Mouse (Mus musculus) heart, postnatal 10 days (tissue): ENCODE results near the gene Fam240a. TPM values are rescaled to one million over a fixed set of nuclear protein-coding genes. Genes with fewer than 3 reads are reported as not detected.

Experiments used
- DNase-seq, 2 experiments: peaks; one replicate each; pipeline ENCODE4 v3.0.0; 2021
- intact Hi-C: fragments of 180-260 bp; cut with DNase I; formaldehyde crosslinking; loops from one replicate; pipeline ENCODE4 v1.15.1; 2025
- total RNA-seq, 2 experiments: library from RNA; stranded (reverse); gene quantifications; 2 replicates each; pipeline ENCODE4 v1.2.3; 2021

Fam240a gene
- total RNA-seq, 2 experiments from 2014 or later, result not detected

DNA sequence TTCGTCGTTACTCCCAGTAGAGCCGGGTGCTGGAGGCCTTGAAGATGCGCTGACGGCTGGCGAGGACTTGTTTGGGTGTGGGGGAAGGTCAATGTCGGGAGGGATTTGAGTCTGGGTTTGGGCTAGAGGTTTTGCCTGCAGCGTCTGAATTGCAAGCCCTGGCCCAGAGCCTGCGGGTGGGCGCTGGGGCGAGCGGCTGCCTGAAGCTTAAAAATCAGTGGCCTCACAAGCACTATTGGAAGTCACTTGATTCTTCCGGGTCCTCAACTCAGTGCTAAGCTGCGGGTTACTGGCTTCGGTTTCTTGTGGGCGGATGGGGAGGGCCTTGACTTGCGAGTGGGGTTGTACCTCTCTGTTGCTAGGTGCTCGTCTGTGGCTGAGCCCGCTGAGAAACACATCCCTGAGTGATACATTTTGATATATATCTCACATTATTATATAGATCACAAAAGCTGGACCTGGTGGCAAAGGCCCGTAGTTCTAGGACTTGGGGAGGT is 29.9 kb upstream of the Fam240a start:
- intact Hi-C loops, result no loop called here
- DNase-seq, result no peak

DNA sequence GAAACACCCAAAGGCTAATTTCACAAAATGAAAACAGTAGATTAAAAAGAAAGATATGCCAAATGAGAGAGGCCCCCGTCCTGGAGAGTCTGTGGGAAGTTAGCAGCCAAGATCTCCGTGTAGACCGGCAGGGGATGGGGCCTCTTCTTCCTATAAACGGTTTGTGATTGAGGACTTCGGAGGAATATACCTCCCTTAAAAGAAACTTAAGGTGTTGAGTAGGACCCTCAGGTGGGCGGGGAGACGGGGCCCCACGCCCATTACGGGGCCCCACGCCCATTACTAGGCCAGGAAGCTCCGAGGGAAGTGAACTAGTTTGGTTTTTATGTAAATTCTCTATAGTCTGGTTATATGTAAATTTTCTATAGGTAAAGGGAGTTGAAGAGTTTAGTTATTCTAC is 29.3 kb upstream of the Fam240a start, which contains the start of gene Tdgf1:
Gene Tdgf1 (minus strand): TSS at position 233 of the 400 bp plus-strand sequence.
- intact Hi-C loops, result no loop called here
- DNase-seq, result no peak

DNA sequence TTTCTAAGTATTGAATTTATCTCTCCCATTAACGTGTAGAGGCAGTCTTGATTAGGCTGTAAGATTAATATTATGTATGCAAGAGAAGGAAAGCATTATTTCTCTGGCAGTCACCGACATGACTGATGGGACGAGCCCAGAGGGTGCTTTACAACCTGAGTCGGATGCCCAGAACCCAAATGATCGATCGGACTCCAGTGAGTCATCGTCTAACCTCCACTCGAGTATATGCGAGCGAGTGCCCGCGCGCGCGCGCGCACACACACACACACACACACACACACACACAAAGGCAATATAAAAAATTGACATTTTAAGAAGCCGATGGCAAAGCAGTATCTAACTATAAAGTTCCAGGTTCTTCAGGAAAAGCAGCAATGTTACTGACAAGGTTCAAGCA is 28.7 kb upstream of the Fam240a start:
- intact Hi-C loops, result no loop called here
- no peak for DNase-seq

DNA sequence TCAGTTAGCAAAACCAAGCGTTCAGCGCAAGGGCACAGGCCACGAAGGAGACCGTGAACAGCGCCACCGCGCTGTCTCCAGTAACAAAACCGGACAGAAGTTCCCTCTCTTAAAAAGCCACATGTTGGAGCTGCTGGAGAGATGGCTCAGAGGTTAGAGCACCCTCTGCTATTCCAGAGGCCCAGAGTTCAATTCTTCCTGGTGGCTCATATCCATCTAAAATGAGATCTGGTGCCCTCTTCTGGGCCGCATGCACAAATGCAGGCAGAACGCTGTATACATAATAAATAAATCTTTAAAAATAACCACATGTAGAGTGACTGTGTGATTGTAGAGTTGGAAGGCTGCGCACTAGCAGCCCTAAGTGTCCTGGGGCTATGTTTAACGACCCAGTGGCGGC is 27.6 kb upstream of the Fam240a start:
- intact Hi-C loops, result loop anchor here (5.0 kb wide), 3 partner anchors 72 to 227 kb away; no protein-coding TSS in a partner anchor
- peak in 1 of 2 experiments; percentile 54 for DNase-seq

DNA sequence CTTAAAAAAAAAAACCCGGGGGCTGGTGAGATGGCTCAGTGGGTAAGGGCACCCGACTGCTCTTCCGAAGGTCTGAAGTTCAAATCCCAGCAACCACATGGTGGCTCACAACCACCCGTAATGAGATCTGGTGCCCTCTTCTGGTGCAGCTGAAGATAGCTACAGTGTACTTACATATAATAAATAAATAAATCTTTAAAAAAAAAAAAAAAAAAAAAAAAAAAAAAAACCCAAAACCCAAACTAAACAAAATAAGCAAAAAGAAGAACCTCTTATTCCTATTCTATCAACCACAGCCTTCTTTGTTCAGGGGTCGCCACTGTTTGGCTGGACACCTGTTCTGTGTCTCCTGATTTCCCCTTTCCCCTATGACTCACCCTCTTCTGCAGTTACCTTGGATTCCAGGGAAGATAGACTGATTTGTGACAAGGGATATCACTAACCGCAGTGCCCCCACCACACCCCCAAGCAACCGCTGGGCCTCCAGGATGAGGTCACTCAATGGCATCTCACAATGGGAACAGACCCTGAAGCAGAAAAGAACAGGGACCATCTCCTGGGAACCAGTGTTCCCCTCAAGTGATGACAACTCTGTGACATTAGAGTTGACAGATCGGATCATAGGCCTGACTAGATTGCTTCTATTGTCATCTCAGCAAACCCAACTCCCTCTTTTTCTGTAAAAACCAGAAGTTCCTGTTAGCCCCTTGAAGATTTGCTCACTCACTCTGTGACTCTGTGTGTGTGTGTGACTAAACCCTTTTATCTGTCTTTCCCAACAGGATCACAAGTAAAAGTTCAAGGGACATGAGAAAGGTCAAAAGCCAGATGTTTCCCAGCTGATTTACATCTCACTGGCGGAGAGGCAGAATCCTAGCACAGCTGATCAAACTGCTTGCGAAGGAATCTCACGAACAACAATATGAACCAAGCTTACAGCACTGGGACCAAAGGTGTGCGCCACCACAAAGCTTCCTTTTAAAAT is 21.1 kb upstream of the Fam240a start:
- intact Hi-C loops, result no loop called here
- no peak for DNase-seq

GRCm38 (mm10) chr9:110935941-110936340 is 19.3 kb upstream of the Fam240a start:
- intact Hi-C loops, result no loop called here
- DNase-seq, result no peak

DNA sequence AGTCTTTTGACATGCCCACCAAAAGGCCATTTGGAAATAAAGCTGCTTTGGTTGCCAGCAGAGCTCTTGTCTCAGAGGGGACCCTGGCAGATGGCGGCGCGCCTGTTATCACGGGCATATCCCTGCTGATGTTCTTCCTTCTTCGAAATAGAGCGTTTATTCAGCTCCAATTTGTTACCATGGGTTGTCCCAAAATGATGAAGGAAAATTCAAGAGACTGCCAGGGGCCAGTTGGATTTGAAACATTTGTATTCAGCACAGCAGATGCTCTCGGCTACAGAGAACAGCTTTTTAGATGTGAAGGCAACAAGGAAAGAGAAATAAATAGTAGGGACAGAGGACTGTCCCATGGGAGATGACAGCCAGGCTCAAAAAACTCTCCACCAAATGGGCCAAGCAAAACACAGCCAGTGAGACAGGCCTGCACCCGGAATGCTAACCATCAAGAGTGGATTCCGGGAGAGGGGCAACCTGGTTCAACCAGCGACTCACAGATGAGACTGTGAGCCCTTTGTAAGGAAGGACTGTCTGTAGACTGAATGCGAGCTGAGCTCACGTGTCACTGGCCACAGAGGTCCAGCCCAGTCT is 17.3 kb upstream of the Fam240a start:
- peak; percentile 30 to 37 for DNase-seq
- intact Hi-C loops, result no loop called here

- intact Hi-C loops, result no loop called here
- DNase-seq, result no peak
Observed at GRCm38 (mm10) chr9:110931573-110931972, 14.9 kb upstream of the Fam240a start.

DNA sequence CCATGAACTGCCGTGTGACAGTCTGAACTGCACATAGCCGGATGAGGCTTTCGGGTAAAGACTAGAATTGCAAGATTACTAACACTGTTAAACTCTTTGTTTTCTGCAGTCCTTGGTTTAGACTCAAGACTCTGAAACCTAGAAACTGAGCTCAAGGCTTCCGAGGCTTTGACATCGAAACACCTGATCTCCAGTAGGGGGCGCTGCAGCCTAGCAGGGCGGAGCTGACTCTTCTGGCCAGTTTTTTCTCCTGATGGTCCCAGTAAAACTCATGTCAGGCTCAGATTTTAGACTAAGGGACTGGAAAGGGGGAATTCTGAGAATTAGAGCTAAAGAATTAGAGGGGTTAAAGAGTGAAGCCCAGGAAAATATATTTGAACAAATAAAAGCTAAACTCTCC is 6.1 kb upstream of the Fam240a start:
- peak; percentile 80 to 91 for DNase-seq
- intact Hi-C loops, result loop anchor here (2.0 to 5.0 kb wide), 3 partner anchors 32 to 150 kb away; no protein-coding TSS in a partner anchor

GRCm38 (mm10) chr9:110920665-110921419 is 4.2 kb upstream of the Fam240a start:
- no peak for DNase-seq
- intact Hi-C loops, result loop anchor here (2.0 to 5.0 kb wide), 2 partner anchors 38 to 76 kb away; no protein-coding TSS in a partner anchor

GRCm38 (mm10) chr9:110915466-110915865 is 1.2 kb downstream of the Fam240a start:
- intact Hi-C loops, result no loop called here
- DNase-seq, result no peak

DNA sequence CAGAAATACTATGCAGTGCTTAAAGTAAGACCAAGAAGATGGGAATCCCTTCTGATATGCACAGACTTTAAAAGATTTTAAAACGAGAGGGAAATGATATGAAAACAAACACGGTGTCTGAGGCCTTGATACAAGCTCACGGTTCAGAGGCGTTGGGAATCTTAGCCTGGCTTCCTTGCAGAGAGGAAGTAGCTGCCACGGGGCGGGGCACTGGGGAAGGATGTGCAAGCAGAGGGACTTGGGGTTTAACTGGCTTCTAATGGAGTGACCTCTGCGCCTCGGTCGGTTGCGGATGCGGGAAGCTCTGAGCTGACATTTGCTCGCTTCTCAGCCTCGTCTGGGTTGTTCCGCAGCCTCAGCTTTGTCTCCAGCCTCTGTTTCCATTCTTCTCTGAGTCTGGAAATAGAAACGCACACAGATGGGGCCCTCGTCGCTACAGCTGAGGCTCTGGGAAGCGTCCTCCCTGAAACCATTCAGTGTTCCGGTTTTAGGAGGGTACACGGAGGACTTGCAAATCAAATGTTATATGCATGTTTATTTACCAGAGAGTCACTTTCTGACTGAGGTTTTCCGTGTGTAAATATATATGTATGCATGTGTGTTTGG is 1.9 kb downstream of the Fam240a start:
- DNase-seq, result no peak
- intact Hi-C loops, result no loop called here

- DNase-seq, result no peak
- intact Hi-C loops, result no loop called here
Observed at GRCm38 (mm10) chr9:110909371-110909967, 7.2 kb downstream of the Fam240a start.

DNA sequence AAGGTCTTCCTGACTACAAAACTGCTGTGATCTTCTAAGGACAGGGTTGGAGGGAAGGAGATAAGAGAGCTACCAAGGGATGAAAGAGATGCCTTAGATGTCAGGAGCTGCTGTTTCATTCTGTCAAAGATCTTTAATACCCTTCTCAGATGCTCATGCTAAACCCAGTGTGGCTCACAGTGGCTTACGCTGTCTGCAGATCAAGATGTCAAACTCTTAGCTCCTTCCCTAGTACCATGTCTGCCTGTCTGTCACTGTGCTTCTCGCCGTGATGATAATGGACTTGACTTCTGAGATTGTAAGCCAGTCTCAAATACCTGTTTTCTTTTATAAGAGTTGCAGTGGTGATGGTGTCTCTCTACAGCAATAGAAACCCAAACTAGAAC is 8.0 kb downstream of the Fam240a start:
- DNase-seq, result no peak
- intact Hi-C loops, result no loop called here

DNA sequence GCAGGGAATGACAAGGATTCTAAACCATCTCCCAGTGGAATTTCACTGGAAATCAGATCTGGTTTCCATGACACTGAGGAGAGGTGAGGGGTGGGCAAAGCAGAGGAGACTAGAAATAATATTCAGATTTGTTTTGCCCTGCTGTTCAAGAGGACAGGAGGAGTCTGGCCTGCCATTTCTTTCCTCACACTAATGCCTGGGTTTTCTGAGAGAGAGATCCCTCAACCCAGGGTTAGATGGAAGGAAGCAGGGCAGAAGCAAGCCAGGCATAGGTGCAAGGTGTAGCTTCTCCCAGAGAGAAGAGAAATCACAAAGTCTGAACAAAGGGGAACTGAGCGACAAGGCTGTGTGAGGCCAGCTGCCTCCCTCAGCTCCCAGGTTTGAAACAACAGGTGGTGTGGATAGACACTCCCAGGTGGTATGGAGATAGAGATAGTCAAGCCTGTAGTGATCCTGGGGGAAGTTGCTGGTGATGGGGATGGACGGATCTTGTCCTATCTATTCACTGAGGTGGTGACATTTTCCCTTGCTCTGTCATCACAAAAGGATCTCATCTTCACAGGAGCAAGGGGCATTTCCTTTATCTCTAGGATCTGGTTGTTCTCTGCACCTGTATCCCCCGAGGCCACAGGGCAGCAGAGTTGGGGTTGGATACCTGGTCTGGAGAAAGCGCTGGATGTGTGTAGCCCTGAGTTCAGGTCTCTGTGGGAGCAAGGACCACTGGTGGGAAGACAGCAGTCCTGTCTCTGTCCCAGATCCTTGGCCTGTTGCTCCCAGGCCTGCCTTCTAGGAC is 8.6 kb downstream of the Fam240a start:
- DNase-seq, result no peak
- intact Hi-C loops, result no loop called here

DNA sequence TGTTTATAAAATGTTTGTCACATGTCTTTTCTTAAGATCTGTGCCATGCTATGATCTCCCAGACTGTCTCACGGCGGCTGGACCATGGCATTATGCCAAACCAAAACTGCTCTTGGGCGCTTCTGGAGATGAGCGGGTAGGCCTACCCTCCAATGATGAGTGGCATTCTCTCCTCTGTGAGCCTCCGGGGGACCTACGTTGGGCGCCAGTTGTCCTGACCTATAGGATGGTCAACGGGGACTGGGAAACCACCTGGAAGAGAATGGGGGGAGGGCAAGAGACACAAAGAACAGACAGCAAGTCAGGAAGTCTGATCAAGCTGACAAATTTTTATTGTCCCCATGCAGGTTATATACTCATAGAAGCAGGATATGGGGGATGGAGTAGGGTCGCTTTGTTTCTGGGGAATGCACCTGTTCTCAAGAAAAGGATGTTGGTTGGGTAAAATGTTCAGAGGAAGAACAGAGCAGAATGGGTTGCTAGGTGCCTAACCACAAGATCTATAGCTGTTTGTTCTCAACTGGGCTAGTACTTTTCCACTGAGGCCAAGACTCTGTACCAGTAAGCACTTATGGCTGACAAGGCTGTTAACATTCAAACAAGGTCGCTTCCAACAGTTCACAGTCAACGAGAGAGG is 9.3 kb downstream of the Fam240a start:
- intact Hi-C loops, result no loop called here

GRCm38 (mm10) chr9:110902271-110902670 is 14.4 kb downstream of the Fam240a start:
- DNase-seq, result no peak
- intact Hi-C loops, result no loop called here

More for the DNA sequence above, 9.3 kb downstream of the Fam240a start:
- no peak for DNase-seq

DNA sequence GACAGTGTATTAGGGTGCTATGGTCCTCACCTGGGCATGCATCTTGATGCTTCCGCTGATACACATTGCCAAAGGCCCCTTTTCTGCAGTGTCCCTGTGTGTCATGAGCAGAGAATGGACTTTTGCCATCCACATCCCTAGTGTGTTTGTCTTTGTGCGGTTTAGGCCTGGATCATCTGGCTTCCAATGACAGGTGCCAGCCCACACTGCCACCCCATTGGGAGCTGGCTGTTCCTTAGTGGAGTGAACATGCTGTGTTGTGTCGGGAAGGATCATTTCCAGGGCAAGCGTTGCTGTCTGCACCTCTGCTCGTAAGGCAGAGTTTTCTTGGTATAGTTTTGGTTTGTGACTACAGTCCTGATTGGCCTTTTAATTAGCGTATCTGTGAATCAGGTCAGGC is 15.5 kb downstream of the Fam240a start:
- DNase-seq, result no peak
- intact Hi-C loops, result no loop called here
